Mouse (Mus musculus) olfactory bulb, adult 2 months (tissue): ENCODE data around the gene Ahnak2. TPM values are rescaled to one million over a fixed set of nuclear protein-coding genes. Genes with fewer than 3 reads are reported as not detected.

ENCODE experiments used
- H3K27ac ChIP-seq: fragments of 200-500 bp; 2 replicates; pipeline ENCODE4 v1.5.1; 2012; ENCODE audit warnings: low read depth, low read length; ENCODE audit not compliant: insufficient read depth
- H3K4me1 ChIP-seq: fragments of 200-500 bp; 2 replicates; pipeline ENCODE4 v1.6.1; 2012; ENCODE audit warnings: low read length; ENCODE audit not compliant: control insufficient read depth, insufficient read depth
- H3K4me3 ChIP-seq: fragments of 200-500 bp; 2 replicates; pipeline ENCODE4 v1.5.1; 2012; ENCODE audit warnings: mild to moderate bottlenecking, low read depth, low read length, moderate library complexity; ENCODE audit not compliant: insufficient read depth
- CTCF ChIP-seq: fragments of 200-500 bp; IDR thresholded peaks from 2 replicates; pipeline ENCODE4 v1.5.1; 2012; ENCODE audit warnings: low read depth, mild to moderate bottlenecking, low read length, moderate library complexity; ENCODE audit not compliant: insufficient read depth
- POLR2A ChIP-seq: fragments of 200-500 bp; IDR thresholded peaks from 2 replicates; pipeline ENCODE4 v1.6.1; 2012; ENCODE audit warnings: mild to moderate bottlenecking, low read depth, low read length, moderate library complexity; ENCODE audit not compliant: insufficient read depth
- WGBS: fragments of 180-500 bp; shearing (Covaris S2); methylation state at CpG from one replicate; pipeline ENCODE4 v1.1.7; 2018; 5-methylcytosine and 5-hydroxymethylcytosine counted together
- polyA plus RNA-seq: library from polyadenylated mRNA; stranded (reverse); fragments of >200 nt; gene quantifications from 2 replicates; pipeline ENCODE4 v1.2.4, GENCODE M21; 2012; ENCODE audit warnings: low replicate concordance; ENCODE audit not compliant: missing spikeins, insufficient read depth, insufficient read length

Ahnak2 gene
- polyA plus RNA-seq, 1 experiment = not detected

- no peak overlapping the region for H3K27ac ChIP-seq
- TF ChIP-seq POLR2A (no peak), CTCF (peak; percentile 54)
- H3K4me1 ChIP-seq = peaks cover 40% of the 10 kb centered on the region
- WGBS = 70% methylated on average over 11 of the region's 11 CpGs
- H3K4me3 ChIP-seq = no peak overlapping the region
Observed at GRCm38 (mm10) chr12:112724077-112724805, 78.2 kb downstream of the Ahnak2 start.

GRCm38 (mm10) chr12:112723445-112723844 lies 79.0 kb downstream of the Ahnak2 start:
- TF ChIP-seq POLR2A (no peak), CTCF (no peak)
- H3K4me3 ChIP-seq = peak overlapping the region; percentile 98
- 91% methylated on average over 6 of the region's 6 CpGs for WGBS
- no peak overlapping the region for H3K27ac ChIP-seq
- peaks cover 39% of the 10 kb centered on the region for H3K4me1 ChIP-seq

GRCm38 (mm10) chr12:112723028-112723330 lies 79.5 kb downstream of the Ahnak2 start:
- WGBS = 15% methylated on average over 5 of the region's 5 CpGs
- no peak overlapping the region; the same call in 1 of the 2 replicates for H3K27ac ChIP-seq
- TF ChIP-seq POLR2A (no peak), CTCF (no peak)

GRCm38 (mm10) chr12:112722240-112723027 lies 80.0 kb downstream of the Ahnak2 start:
- 4% methylated on average over 68 of the region's 75 CpGs for WGBS
- peak overlapping the region; percentile 98 for H3K4me3 ChIP-seq
- H3K4me1 ChIP-seq = peaks cover 35% of the 10 kb centered on the region
- H3K27ac ChIP-seq = no peak overlapping the region; the same call in 1 of the 2 replicates
- no peak for TF ChIP-seq CTCF
- no peak for TF ChIP-seq POLR2A

More at GRCm38 (mm10) chr12:112723028-112723330, 79.5 kb downstream of the Ahnak2 start:
- Histone ChIP-seq H3K4me1 (peaks cover 39% of the 10 kb centered on the region), H3K4me3 (peak overlapping the region; percentile 98)

Other genes starting within 250 kb of the Ahnak2 start
- gene Inf2, start 213.9 kb downstream of the Ahnak2 start, polyA plus RNA-seq = not detected in 2 replicates
- gene Adssl1, start 182.6 kb downstream of the Ahnak2 start, polyA plus RNA-seq = not detected in 2 replicates
- gene Siva1, start 158.0 kb downstream of the Ahnak2 start, polyA plus RNA-seq = not detected in 2 replicates
- gene Akt1, start 127.8 kb downstream of the Ahnak2 start, polyA plus RNA-seq = not detected in 2 replicates
- not detected in 2 replicates for gene Zbtb42, start 123.8 kb downstream of the Ahnak2 start, polyA plus RNA-seq
- gene Cep170b, start 82.2 kb downstream of the Ahnak2 start, polyA plus RNA-seq = not detected in 2 replicates
- not detected in 2 replicates for gene Pld4, start 42.0 kb downstream of the Ahnak2 start, polyA plus RNA-seq
- not detected in 2 replicates for gene Clba1, start 6.3 kb upstream of the Ahnak2 start, polyA plus RNA-seq
- not detected in 2 replicates for gene Cdca4, start 26.8 kb upstream of the Ahnak2 start, polyA plus RNA-seq
- gene Gpr132, start 65.6 kb upstream of the Ahnak2 start, polyA plus RNA-seq = not detected in 2 replicates
- not detected in 2 replicates for gene Jag2, start 127.1 kb upstream of the Ahnak2 start, polyA plus RNA-seq
- not detected in 2 replicates for gene Nudt14, start 139.5 kb upstream of the Ahnak2 start, polyA plus RNA-seq
- not detected in 2 replicates for gene Btbd6, start 173.8 kb upstream of the Ahnak2 start, polyA plus RNA-seq
- not detected in 2 replicates for gene Brf1, start 198.0 kb upstream of the Ahnak2 start, polyA plus RNA-seq
- gene Pacs2, start 211.9 kb upstream of the Ahnak2 start, polyA plus RNA-seq = not detected in 2 replicates